Mouse (Mus musculus) small intestine, adult 2 months (tissue): ENCODE data around the gene Kptn. TPM values are rescaled to one million over a fixed set of nuclear protein-coding genes. Genes with fewer than 3 reads are reported as not detected.

Source experiments
- H3K27ac ChIP-seq: fragments of 200-500 bp; 2 replicates; pipeline ENCODE4 v1.5.1; 2012; ENCODE audit warnings: low read depth, low read length, control low read depth, inconsistent platforms; ENCODE audit not compliant: insufficient read depth
- H3K27me3 ChIP-seq: fragments of 200-500 bp; 2 replicates; pipeline ENCODE4 v1.6.1; 2012; ENCODE audit warnings: mild to moderate bottlenecking, moderate library complexity, low read length, inconsistent platforms; ENCODE audit not compliant: control insufficient read depth, insufficient read depth
- H3K36me3 ChIP-seq: fragments of 200-500 bp; 2 replicates; pipeline ENCODE4 v1.6.1; 2012; ENCODE audit warnings: mild to moderate bottlenecking, low read length, control low read depth, inconsistent platforms; ENCODE audit not compliant: control insufficient read depth, insufficient read depth
- H3K4me1 ChIP-seq: fragments of 200-500 bp; 2 replicates; pipeline ENCODE4 v1.6.1; 2012; ENCODE audit warnings: low read length, inconsistent platforms, mixed read lengths; ENCODE audit not compliant: control insufficient read depth, insufficient read depth, insufficient read length
- H3K4me3 ChIP-seq: fragments of 200-500 bp; 2 replicates; pipeline ENCODE4 v1.5.1; 2012; ENCODE audit warnings: low read depth, mild to moderate bottlenecking, control low read depth, inconsistent platforms, low read length, moderate library complexity
- CTCF ChIP-seq: fragments of 200-500 bp; IDR thresholded peaks from 2 replicates; pipeline ENCODE4 v1.5.1; 2012; ENCODE audit warnings: low read depth, mild to moderate bottlenecking, control low read depth, inconsistent platforms, low read length, moderate library complexity, mixed read lengths; ENCODE audit not compliant: insufficient replicate concordance, insufficient read length; ENCODE audit errors: extremely low read depth
- POLR2A ChIP-seq: fragments of 200-500 bp; IDR thresholded peaks from 2 replicates; pipeline ENCODE4 v1.6.1; 2012; ENCODE audit warnings: low read depth, mild to moderate bottlenecking, control low read depth, inconsistent platforms, low read length, moderate library complexity
- WGBS: fragments of 180-500 bp; shearing (Covaris S2); methylation state at CpG from one replicate; pipeline ENCODE4 v1.1.7; 2018; 5-methylcytosine and 5-hydroxymethylcytosine counted together
- polyA plus RNA-seq: library from polyadenylated mRNA; depleted of rRNA; stranded (reverse); fragments of >200 nt; gene quantifications from 2 replicates; pipeline ENCODE4 v1.2.3, GENCODE M21; 2012

The Kptn gene
- polyA plus RNA-seq, 1 experiment: 31.2 TPM

- Histone ChIP-seq H3K27me3 (no peaks in the 10 kb centered on the region), H3K4me1 (peaks cover 10% of the 10 kb centered on the region), H3K4me3 (no peak overlapping the region), H3K36me3 (peaks cover 23% of the 10 kb centered on the region), H3K27ac (no peak overlapping the region)
- 75% methylated on average over 6 of the region's 6 CpGs for WGBS
- no peak for TF ChIP-seq POLR2A
- TF ChIP-seq CTCF: no peak
Measured at GRCm38 (mm10) chr7:16103760-16104159, 15.9 kb upstream of the Kptn start.

GRCm38 (mm10) chr7:16104611-16105388 lies 14.9 kb upstream of the Kptn start:
- 87% methylated on average over 7 of the region's 7 CpGs for WGBS
- H3K4me3 ChIP-seq: no peak overlapping the region
- peaks cover 33% of the 10 kb centered on the region for H3K36me3 ChIP-seq
- H3K4me1 ChIP-seq: peaks cover 4% of the 10 kb centered on the region
- TF ChIP-seq CTCF: no peak
- TF ChIP-seq POLR2A: no peak
- H3K27ac ChIP-seq: no peak overlapping the region
- no peaks in the 10 kb centered on the region for H3K27me3 ChIP-seq

GRCm38 (mm10) chr7:16108886-16109542 lies 10.7 kb upstream of the Kptn start:
- TF ChIP-seq POLR2A (no peak), CTCF (no peak)

GRCm38 (mm10) chr7:16110158-16110557 lies 9.5 kb upstream of the Kptn start:
- H3K27ac ChIP-seq: no peak overlapping the region
- TF ChIP-seq CTCF (no peak), POLR2A (no peak)
- no peak overlapping the region for H3K4me3 ChIP-seq
- no peaks in the 10 kb centered on the region for H3K27me3 ChIP-seq
- peaks cover 73% of the 10 kb centered on the region for H3K36me3 ChIP-seq
- WGBS: 93% methylated on average over 8 of the region's 8 CpGs
- no peaks in the 10 kb centered on the region for H3K4me1 ChIP-seq

More at GRCm38 (mm10) chr7:16108886-16109542, 10.7 kb upstream of the Kptn start:
- H3K27me3 ChIP-seq: no peaks in the 10 kb centered on the region
- no peaks in the 10 kb centered on the region for H3K4me1 ChIP-seq
- peaks cover 62% of the 10 kb centered on the region for H3K36me3 ChIP-seq
- no peak overlapping the region for H3K4me3 ChIP-seq
- no peak overlapping the region for H3K27ac ChIP-seq
- 94% methylated on average over 9 of the region's 9 CpGs for WGBS

GRCm38 (mm10) chr7:16111284-16112090 lies 8.2 kb upstream of the Kptn start:
- H3K27me3 ChIP-seq: no peaks in the 10 kb centered on the region
- H3K27ac ChIP-seq: no peak overlapping the region
- TF ChIP-seq POLR2A (no peak), CTCF (no peak)
- H3K36me3 ChIP-seq: peaks cover 86% of the 10 kb centered on the region
- H3K4me3 ChIP-seq: no peak overlapping the region
- no peaks in the 10 kb centered on the region for H3K4me1 ChIP-seq
- WGBS: 88% methylated on average over 7 of the region's 7 CpGs

- no peak overlapping the region for H3K4me3 ChIP-seq
- H3K36me3 ChIP-seq: peaks cover 52% of the 10 kb centered on the region
- H3K4me1 ChIP-seq: no peaks in the 10 kb centered on the region; the same call in 1 of the 2 replicates
- 95% methylated on average over 7 of the region's 7 CpGs for WGBS
- no peak overlapping the region for H3K27ac ChIP-seq
- no peaks in the 10 kb centered on the region for H3K27me3 ChIP-seq
- TF ChIP-seq CTCF (no peak), POLR2A (no peak)
Measured at GRCm38 (mm10) chr7:16116418-16116817, 3.3 kb upstream of the Kptn start.

- TF ChIP-seq POLR2A: no peak
- TF ChIP-seq CTCF: no peak
- H3K4me1 ChIP-seq: no peaks in the 10 kb centered on the region; the same call in 1 of the 2 replicates
- no peaks in the 10 kb centered on the region for H3K27me3 ChIP-seq
- H3K36me3 ChIP-seq: peaks cover 46% of the 10 kb centered on the region
- 84% methylated on average over 3 of the region's 3 CpGs for WGBS
- no peak overlapping the region for H3K27ac ChIP-seq
- no peak overlapping the region for H3K4me3 ChIP-seq
Measured at GRCm38 (mm10) chr7:16117100-16117499, 2.6 kb upstream of the Kptn start.
